Mouse (Mus musculus): ENCODE measurements around the gene Arl14. TPM values are rescaled to one million over a fixed set of nuclear protein-coding genes. Genes with fewer than 3 reads are reported as not detected.

Gene Arl14
- polyA plus RNA-seq, 1 experiment, result 4.5 TPM

DNA sequence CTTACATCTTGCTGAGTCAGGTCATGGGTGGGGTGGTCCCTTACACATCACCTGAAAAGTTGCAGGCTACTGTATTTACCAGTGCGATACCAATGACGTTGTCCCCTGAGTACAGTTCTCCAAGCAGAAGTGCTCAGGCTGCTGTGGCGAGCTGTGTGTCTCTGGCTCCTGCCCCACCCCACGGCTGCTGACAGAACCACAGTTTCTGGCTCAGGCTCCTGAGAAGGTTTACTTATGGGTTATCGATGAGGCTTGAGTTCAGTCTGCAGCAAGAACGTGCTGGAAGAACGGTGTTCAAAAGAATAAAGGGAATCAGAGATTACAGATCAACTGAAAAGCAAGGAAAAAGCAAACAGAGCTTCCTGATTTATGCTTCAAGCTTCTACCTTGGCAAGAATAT lies 37.0 kb upstream of the Arl14 start:
- Histone ChIP-seq H3K27ac (ENCODE audit: insufficient read depth, low read depth, low read length) (no peak overlapping the region), H3K27me3 (ENCODE audit: control insufficient read depth, insufficient read depth, low read length) (no peaks in the 10 kb centered on the region), H3K4me3 (ENCODE audit: low read depth, low read length) (no peak overlapping the region), H3K36me3 (ENCODE audit: control insufficient read depth, insufficient read depth, low read length) (no peaks in the 10 kb centered on the region), H3K4me1 (ENCODE audit: control insufficient read depth, insufficient read depth, insufficient read length, low read length) (no peaks in the 10 kb centered on the region)
- WGBS, result 43% methylated on average over 7 of the region's 7 CpGs
- TF ChIP-seq POLR2A (IDR thresholded peaks at IDR 0.05; ENCODE audit: low read depth, low read length), result no peak
- TF ChIP-seq CTCF (IDR thresholded peaks at IDR 0.05; ENCODE audit: extremely low read depth, insufficient read length, insufficient replicate concordance, low read depth, low read length), result no peak

DNA sequence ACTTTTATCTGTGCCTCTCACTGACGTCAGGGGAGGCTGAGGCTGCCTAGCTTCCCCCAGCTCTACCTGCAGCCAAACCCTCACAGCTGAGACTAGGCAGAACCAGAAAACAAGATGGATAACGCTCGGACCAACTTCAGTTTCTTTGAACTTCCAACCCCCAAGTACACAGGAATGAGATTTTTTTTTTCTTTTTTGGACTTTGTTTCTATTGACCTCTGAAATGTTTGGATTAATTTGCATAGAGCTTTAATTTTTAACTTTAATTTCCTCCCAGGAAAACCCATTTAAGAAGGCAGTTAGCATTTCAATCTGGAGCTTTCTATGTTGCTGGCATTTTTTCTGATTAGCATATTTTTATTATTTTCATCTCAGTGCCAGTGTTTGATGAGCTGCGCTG lies 36.2 kb upstream of the Arl14 start:
- 53% methylated on average over 4 of the region's 4 CpGs for whole genome bisulfite sequencing
- Histone ChIP-seq H3K27me3 (ENCODE audit: control insufficient read depth, insufficient read depth, low read length) (no peaks in the 10 kb centered on the region), H3K4me3 (ENCODE audit: low read depth, low read length) (no peak overlapping the region), H3K36me3 (ENCODE audit: control insufficient read depth, insufficient read depth, low read length) (no peaks in the 10 kb centered on the region), H3K4me1 (ENCODE audit: control insufficient read depth, insufficient read depth, insufficient read length, low read length) (no peaks in the 10 kb centered on the region), H3K27ac (ENCODE audit: insufficient read depth, low read depth, low read length) (no peak overlapping the region)
- no peak for TF ChIP-seq POLR2A (IDR thresholded peaks at IDR 0.05; ENCODE audit: low read depth, low read length)

DNA sequence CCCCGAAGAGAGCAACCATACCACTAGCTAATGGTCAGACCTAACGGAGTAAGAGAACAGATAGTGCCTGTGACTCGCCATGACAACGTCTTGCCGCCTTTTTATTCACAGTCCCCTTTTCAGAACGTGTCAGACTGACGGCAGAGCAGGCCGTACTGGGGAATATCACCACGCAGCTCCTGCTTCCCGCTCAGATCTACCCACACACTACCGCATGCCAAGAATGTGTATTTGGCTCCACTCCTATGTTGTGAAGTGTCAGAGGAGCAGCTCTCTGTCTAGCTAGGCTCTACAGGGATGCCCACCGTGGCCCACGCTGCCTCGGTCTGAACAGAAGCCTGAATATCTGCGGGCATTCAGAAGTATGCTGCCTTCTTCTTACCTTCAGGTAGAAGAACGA lies 35.6 kb upstream of the Arl14 start:
- H3K36me3 ChIP-seq (ENCODE audit: control insufficient read depth, insufficient read depth, low read length), result no peaks in the 10 kb centered on the region
- no peak overlapping the region for H3K27ac ChIP-seq (ENCODE audit: insufficient read depth, low read depth, low read length)
- no peaks in the 10 kb centered on the region for H3K27me3 ChIP-seq (ENCODE audit: control insufficient read depth, insufficient read depth, low read length)
- TF ChIP-seq POLR2A (IDR thresholded peaks at IDR 0.05; ENCODE audit: low read depth, low read length) (no peak), CTCF (IDR thresholded peaks at IDR 0.05; ENCODE audit: extremely low read depth, insufficient read length, insufficient replicate concordance, low read depth, low read length) (no peak)
- 87% methylated on average over 16 of the region's 16 CpGs for WGBS
- H3K4me1 ChIP-seq (ENCODE audit: control insufficient read depth, insufficient read depth, insufficient read length, low read length), result no peaks in the 10 kb centered on the region
- H3K4me3 ChIP-seq (ENCODE audit: low read depth, low read length), result no peak overlapping the region

DNA sequence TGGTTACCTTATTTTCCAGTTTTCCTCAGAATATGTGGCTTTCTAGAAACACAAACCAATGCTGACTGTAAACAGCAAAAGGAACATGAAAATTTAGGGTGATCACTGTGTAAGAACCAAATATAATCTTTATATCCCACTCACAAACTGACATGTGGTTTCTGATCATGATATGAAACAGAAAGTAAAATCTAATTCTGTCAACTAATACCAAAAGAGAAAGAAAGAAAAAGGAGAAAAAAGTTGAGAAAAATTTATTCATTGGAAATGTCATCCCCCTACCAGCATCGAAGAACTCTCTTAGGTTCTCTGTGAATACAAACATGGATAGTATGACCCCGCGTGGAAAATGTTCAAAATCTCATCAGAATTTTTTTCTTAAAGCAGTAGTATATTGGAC lies 29.2 kb upstream of the Arl14 start:
- TF ChIP-seq POLR2A (IDR thresholded peaks at IDR 0.05; ENCODE audit: low read depth, low read length) (no peak), CTCF (IDR thresholded peaks at IDR 0.05; ENCODE audit: extremely low read depth, insufficient read length, insufficient replicate concordance, low read depth, low read length) (no peak)
- H3K36me3 ChIP-seq (ENCODE audit: control insufficient read depth, insufficient read depth, low read length), result no peaks in the 10 kb centered on the region
- 62% methylated on average over 3 of the region's 3 CpGs for WGBS
- H3K4me1 ChIP-seq (ENCODE audit: control insufficient read depth, insufficient read depth, insufficient read length, low read length), result no peaks in the 10 kb centered on the region
- no peak overlapping the region for H3K4me3 ChIP-seq (ENCODE audit: low read depth, low read length)
- no peaks in the 10 kb centered on the region for H3K27me3 ChIP-seq (ENCODE audit: control insufficient read depth, insufficient read depth, low read length)
- H3K27ac ChIP-seq (ENCODE audit: insufficient read depth, low read depth, low read length), result no peak overlapping the region

DNA sequence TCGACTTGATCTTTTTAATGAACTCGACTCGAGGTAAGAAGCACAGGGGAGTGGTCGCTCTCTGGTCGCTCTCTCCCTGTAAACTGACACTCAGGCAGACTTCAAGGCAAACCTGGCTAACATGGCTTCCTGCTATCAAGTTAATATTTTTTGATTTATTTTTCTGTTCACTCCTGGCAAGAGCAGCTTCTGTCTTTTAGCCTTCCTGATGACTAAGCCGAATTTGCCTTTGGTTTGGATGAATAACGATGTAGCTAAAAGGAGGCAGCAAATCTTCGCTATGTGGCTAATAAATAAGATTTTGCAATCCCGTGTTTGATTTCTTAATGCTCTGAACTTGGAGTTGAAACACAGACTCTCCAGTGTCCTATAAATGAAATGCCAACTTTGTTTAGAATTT lies 27.7 kb upstream of the Arl14 start:
- WGBS, result 42% methylated on average over 9 of the region's 9 CpGs
- H3K4me3 ChIP-seq (ENCODE audit: low read depth, low read length), result no peak overlapping the region

DNA sequence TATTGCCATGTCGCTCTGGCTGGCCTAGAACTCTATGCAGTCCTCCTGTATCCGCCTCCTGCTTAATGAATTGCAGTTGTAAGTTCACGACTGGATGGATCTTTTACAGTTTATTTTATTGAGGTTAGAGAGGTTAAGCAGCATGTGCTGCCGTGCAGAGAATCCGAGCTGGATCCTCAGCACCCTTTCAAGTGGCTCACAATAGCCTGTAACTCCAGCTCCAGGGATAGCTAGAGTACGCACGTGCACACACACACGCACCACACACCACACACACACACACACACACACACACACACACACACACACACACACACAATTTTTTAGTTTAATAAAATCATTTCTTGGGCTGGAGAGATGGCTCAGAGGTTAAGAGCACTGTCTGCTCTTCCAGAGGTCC lies 27.0 kb upstream of the Arl14 start:
- H3K4me3 ChIP-seq (ENCODE audit: low read depth, low read length), result no peak overlapping the region
- H3K36me3 ChIP-seq (ENCODE audit: control insufficient read depth, insufficient read depth, low read length), result no peaks in the 10 kb centered on the region
- H3K27ac ChIP-seq (ENCODE audit: insufficient read depth, low read depth, low read length), result no peak overlapping the region
- no peaks in the 10 kb centered on the region; the same call in 1 of the 2 replicates for H3K4me1 ChIP-seq (ENCODE audit: control insufficient read depth, insufficient read depth, insufficient read length, low read length)
- TF ChIP-seq POLR2A (IDR thresholded peaks at IDR 0.05; ENCODE audit: low read depth, low read length) (no peak), CTCF (IDR thresholded peaks at IDR 0.05; ENCODE audit: extremely low read depth, insufficient read length, insufficient replicate concordance, low read depth, low read length) (no peak)
- WGBS, result 72% methylated on average over 8 of the region's 8 CpGs
- no peaks in the 10 kb centered on the region for H3K27me3 ChIP-seq (ENCODE audit: control insufficient read depth, insufficient read depth, low read length)

More for the DNA sequence above, 27.7 kb upstream of the Arl14 start:
- Histone ChIP-seq H3K27me3 (ENCODE audit: control insufficient read depth, insufficient read depth, low read length) (no peaks in the 10 kb centered on the region), H3K36me3 (ENCODE audit: control insufficient read depth, insufficient read depth, low read length) (no peaks in the 10 kb centered on the region), H3K4me1 (ENCODE audit: control insufficient read depth, insufficient read depth, insufficient read length, low read length) (no peaks in the 10 kb centered on the region), H3K27ac (ENCODE audit: insufficient read depth, low read depth, low read length) (no peak overlapping the region)
- no peak for TF ChIP-seq POLR2A (IDR thresholded peaks at IDR 0.05; ENCODE audit: low read depth, low read length)
- TF ChIP-seq CTCF (IDR thresholded peaks at IDR 0.05; ENCODE audit: extremely low read depth, insufficient read length, insufficient replicate concordance, low read depth, low read length), result no peak

DNA sequence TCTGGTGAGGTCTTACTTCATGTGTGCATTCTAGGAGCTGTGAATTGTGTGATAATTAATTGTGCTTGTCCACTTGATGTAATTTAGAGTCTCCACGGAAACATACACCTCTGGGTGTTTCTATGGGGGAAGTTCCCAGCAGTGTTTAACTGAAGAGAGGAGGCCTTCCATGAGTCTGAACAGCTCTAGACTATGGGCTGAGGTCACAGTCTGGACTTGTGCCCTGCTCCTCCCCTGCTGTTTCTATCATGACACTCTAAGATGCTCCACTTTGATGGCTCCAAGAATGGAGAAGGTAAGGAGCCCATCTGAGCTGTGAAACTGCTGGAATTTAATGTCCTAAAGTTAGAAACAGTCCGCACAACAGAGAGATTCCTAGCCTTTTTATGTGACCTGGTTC lies 24.1 kb upstream of the Arl14 start:
- no peak overlapping the region for H3K27ac ChIP-seq (ENCODE audit: insufficient read depth, low read depth, low read length)
- H3K36me3 ChIP-seq (ENCODE audit: control insufficient read depth, insufficient read depth, low read length), result no peaks in the 10 kb centered on the region
- 85% methylated on average over 2 of the region's 2 CpGs for WGBS
- TF ChIP-seq CTCF (IDR thresholded peaks at IDR 0.05; ENCODE audit: extremely low read depth, insufficient read length, insufficient replicate concordance, low read depth, low read length) (no peak), POLR2A (IDR thresholded peaks at IDR 0.05; ENCODE audit: low read depth, low read length) (no peak)
- H3K4me1 ChIP-seq (ENCODE audit: control insufficient read depth, insufficient read depth, insufficient read length, low read length), result peaks cover 5% of the 10 kb centered on the region; the same call in 1 of the 2 replicates
- H3K4me3 ChIP-seq (ENCODE audit: low read depth, low read length), result no peak overlapping the region
- no peaks in the 10 kb centered on the region for H3K27me3 ChIP-seq (ENCODE audit: control insufficient read depth, insufficient read depth, low read length)

DNA sequence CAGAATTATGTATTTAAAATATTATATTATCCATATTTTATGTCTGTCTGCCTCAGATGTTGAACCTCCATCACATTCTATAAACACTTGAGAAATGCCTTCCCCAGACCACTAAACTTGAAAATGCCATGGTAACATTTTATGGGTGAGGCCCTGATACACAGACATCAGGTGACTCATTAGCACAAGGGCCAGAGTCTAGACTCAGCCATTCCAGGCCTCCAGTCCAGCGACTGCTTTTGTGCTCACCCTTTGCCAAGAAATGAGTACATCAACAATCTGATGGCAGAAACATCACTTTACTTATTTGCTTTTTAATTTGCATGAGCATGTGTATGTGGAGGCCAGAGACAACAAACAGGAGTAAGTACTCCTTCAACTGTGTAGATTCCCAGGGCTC lies 22.0 kb upstream of the Arl14 start:
- H3K36me3 ChIP-seq (ENCODE audit: control insufficient read depth, insufficient read depth, low read length), result no peaks in the 10 kb centered on the region
- WGBS, result 27% methylated on average over 1 of the region's 1 CpGs
- TF ChIP-seq CTCF (IDR thresholded peaks at IDR 0.05; ENCODE audit: extremely low read depth, insufficient read length, insufficient replicate concordance, low read depth, low read length), result no peak
- TF ChIP-seq POLR2A (IDR thresholded peaks at IDR 0.05; ENCODE audit: low read depth, low read length), result no peak

More for the DNA sequence above, 22.0 kb upstream of the Arl14 start:
- Histone ChIP-seq H3K4me3 (ENCODE audit: low read depth, low read length) (no peak overlapping the region), H3K27ac (ENCODE audit: insufficient read depth, low read depth, low read length) (no peak overlapping the region), H3K27me3 (ENCODE audit: control insufficient read depth, insufficient read depth, low read length) (no peaks in the 10 kb centered on the region), H3K4me1 (ENCODE audit: control insufficient read depth, insufficient read depth, insufficient read length, low read length) (peaks cover 5% of the 10 kb centered on the region; the same call in 1 of the 2 replicates)

Data from small intestine, adult 2 months (tissue).